Mouse (Mus musculus): ENCODE results near the gene Arhgap15. TPM values are rescaled to one million over a fixed set of nuclear protein-coding genes. Genes with fewer than 3 reads are reported as not detected.

Arhgap15 gene
- total RNA-seq, 2 experiments from 2014 or later = 2.2 to 2.7 TPM

GRCm38 (mm10) chr2:44344861-44345260 is 596.2 kb downstream of the Arhgap15 start:
- DNase-seq (ENCODE audit: low spot score in 2 of 2) = no peak

GRCm38 (mm10) chr2:44345325-44345945 is 596.8 kb downstream of the Arhgap15 start:
- no peak for DNase-seq (ENCODE audit: low spot score in 2 of 2)

GRCm38 (mm10) chr2:44346184-44346583 is 597.6 kb downstream of the Arhgap15 start:
- DNase-seq (ENCODE audit: low spot score in 2 of 2) = no peak

GRCm38 (mm10) chr2:44347781-44348180 is 599.2 kb downstream of the Arhgap15 start:
- no peak for DNase-seq (ENCODE audit: low spot score in 2 of 2)

GRCm38 (mm10) chr2:44349101-44349500 is 600.5 kb downstream of the Arhgap15 start:
- no peak for DNase-seq (ENCODE audit: low spot score in 2 of 2)

GRCm38 (mm10) chr2:44352885-44353284 is 604.3 kb downstream of the Arhgap15 start:
- DNase-seq (ENCODE audit: low spot score in 2 of 2) = no peak

GRCm38 (mm10) chr2:44353594-44353993 is 605.0 kb downstream of the Arhgap15 start:
- no peak for DNase-seq (ENCODE audit: low spot score in 2 of 2)

- DNase-seq (ENCODE audit: low spot score in 2 of 2) = no peak
These were observed 606.2 kb downstream of the Arhgap15 start for GRCm38 (mm10) chr2:44354786-44355185.

- no peak for DNase-seq (ENCODE audit: low spot score in 2 of 2)
These were observed 606.7 kb downstream of the Arhgap15 start for GRCm38 (mm10) chr2:44355316-44355715.

- no peak for DNase-seq (ENCODE audit: low spot score in 2 of 2)
These were observed 607.7 kb downstream of the Arhgap15 start for GRCm38 (mm10) chr2:44356248-44356886.

- no peak for DNase-seq (ENCODE audit: low spot score in 2 of 2)
These were observed 608.2 kb downstream of the Arhgap15 start for GRCm38 (mm10) chr2:44356887-44357251.

- DNase-seq (ENCODE audit: low spot score in 2 of 2) = no peak
These were observed 631.6 kb downstream of the Arhgap15 start for GRCm38 (mm10) chr2:44380225-44380624.

GRCm38 (mm10) chr2:44384541-44384940 is 635.9 kb downstream of the Arhgap15 start:
- no peak for DNase-seq (ENCODE audit: low spot score in 2 of 2)

- no peak for DNase-seq (ENCODE audit: low spot score in 2 of 2)
These were observed 640.9 kb downstream of the Arhgap15 start for GRCm38 (mm10) chr2:44389556-44389955.

GRCm38 (mm10) chr2:44393789-44394188 is 645.2 kb downstream of the Arhgap15 start:
- no peak for DNase-seq (ENCODE audit: low spot score in 2 of 2)

GRCm38 (mm10) chr2:44394956-44395501 is 646.4 kb downstream of the Arhgap15 start:
- DNase-seq (ENCODE audit: low spot score in 2 of 2) = no peak

- DNase-seq (ENCODE audit: low spot score in 2 of 2) = no peak
These were observed 647.0 kb downstream of the Arhgap15 start for GRCm38 (mm10) chr2:44395577-44395976.

GRCm38 (mm10) chr2:44397209-44397608 is 648.6 kb downstream of the Arhgap15 start:
- DNase-seq (ENCODE audit: low spot score in 2 of 2) = no peak

- no peak for DNase-seq (ENCODE audit: low spot score in 2 of 2)
These were observed 649.2 kb downstream of the Arhgap15 start for GRCm38 (mm10) chr2:44397735-44398337.

- DNase-seq (ENCODE audit: low spot score in 2 of 2) = no peak
These were observed 650.7 kb downstream of the Arhgap15 start for GRCm38 (mm10) chr2:44399191-44399926.

- DNase-seq (ENCODE audit: low spot score in 2 of 2) = no peak
These were observed 653.2 kb downstream of the Arhgap15 start for GRCm38 (mm10) chr2:44401704-44402422.
